Mouse (Mus musculus) adrenal gland, postnatal 36 days (tissue): ENCODE results near the gene Tmprss7. TPM values are rescaled to one million over a fixed set of nuclear protein-coding genes. Genes with fewer than 3 reads are reported as not detected.

Experiments
- DNase-seq, 2 experiments: peaks; one replicate each; pipeline ENCODE4 v3.0.0; 2021; ENCODE audit warnings: mixed read lengths in 1 of 2
- long read RNA-seq, 2 experiments: library from polyadenylated mRNA; stranded (forward); transcript quantifications; one replicate each; pipeline ENCODE4 v2.0.0; 2021; ENCODE audit warnings: borderline sequencing depth in 2 of 2
- total RNA-seq, 2 experiments: library from RNA; stranded (reverse); gene quantifications; 2 replicates each; pipeline ENCODE4 v1.2.3; 2021

Tmprss7 gene
- under 1 TPM in 1 of 2 experiments, not detected in 1; 0.13 TPM for total RNA-seq
- long read RNA-seq, experiment 1: 0 reads
- long read RNA-seq, experiment 2, partial matches to known transcripts: 1 of 1 reads
- long read RNA-seq, experiment 2, other reads (novel, unspliced or antisense): 0 of 1 reads

GRCm38 (mm10) chr16:45693558-45693957, at the start of gene Tmprss7:
Tmprss7 (minus strand) TSS chr16:45693658.
- no peak for DNase-seq

- DNase-seq: peak; percentile 98
These were observed 49.4 kb upstream of the Tmprss7 start, which contains the start of gene Abhd10 for GRCm38 (mm10) chr16:45742615-45743476. Abhd10 (minus strand) TSS chr16:45742955.

- DNase-seq: no peak
These were observed 44.4 kb upstream of the Tmprss7 start for GRCm38 (mm10) chr16:45737880-45738279.

- DNase-seq: no peak
These were observed 43.3 kb upstream of the Tmprss7 start for GRCm38 (mm10) chr16:45736724-45737123.

- DNase-seq: no peak
These were observed 35.7 kb upstream of the Tmprss7 start for GRCm38 (mm10) chr16:45729163-45729562.

- no peak for DNase-seq
These were observed 31.3 kb upstream of the Tmprss7 start for GRCm38 (mm10) chr16:45724742-45725102.

- DNase-seq: peak; percentile 39 to 43
These were observed 30.7 kb upstream of the Tmprss7 start, which contains the start of gene Tagln3 for GRCm38 (mm10) chr16:45724061-45724741. Tagln3 (minus strand) TSS chr16:45724608.

GRCm38 (mm10) chr16:45723172-45723901, 29.9 kb upstream of the Tmprss7 start:
- DNase-seq: no peak

GRCm38 (mm10) chr16:45722460-45722951, 29.0 kb upstream of the Tmprss7 start:
- DNase-seq: no peak

- no peak for DNase-seq
These were observed 26.7 kb upstream of the Tmprss7 start for GRCm38 (mm10) chr16:45720022-45720630.

- no peak for DNase-seq
These were observed 24.8 kb upstream of the Tmprss7 start for GRCm38 (mm10) chr16:45718296-45718695.

- DNase-seq: no peak
These were observed 21.2 kb upstream of the Tmprss7 start for GRCm38 (mm10) chr16:45714489-45715150.

GRCm38 (mm10) chr16:45713878-45714277, 20.4 kb upstream of the Tmprss7 start:
- no peak for DNase-seq

- no peak for DNase-seq
These were observed 19.8 kb upstream of the Tmprss7 start for GRCm38 (mm10) chr16:45713261-45713660.

- DNase-seq: no peak
These were observed 17.8 kb upstream of the Tmprss7 start for GRCm38 (mm10) chr16:45711263-45711662.

- DNase-seq: no peak
These were observed 5.8 kb upstream of the Tmprss7 start for GRCm38 (mm10) chr16:45699301-45699700.

GRCm38 (mm10) chr16:45697996-45698395, 4.5 kb upstream of the Tmprss7 start:
- peak in 1 of 2 experiments; percentile 8 for DNase-seq

- DNase-seq: peak; percentile 55 to 61
These were observed 2.1 kb upstream of the Tmprss7 start for GRCm38 (mm10) chr16:45695445-45696160.

GRCm38 (mm10) chr16:45692851-45693250, 607 bp downstream of the Tmprss7 start:
- no peak for DNase-seq

- DNase-seq: no peak
These were observed 3.3 kb downstream of the Tmprss7 start for GRCm38 (mm10) chr16:45690178-45690577.
